Mouse (Mus musculus) layer of hippocampus, postnatal 14 days (tissue): ENCODE results near the gene 4921507P07Rik. TPM values are rescaled to one million over a fixed set of nuclear protein-coding genes. Genes with fewer than 3 reads are reported as not detected.

Experiments
- microRNA-seq, 2 experiments: library from miRNA; unstranded; fragments of <30 nt; microRNA quantifications; one replicate each; pipeline ENCODE4 v1.2.0; 2021
- total RNA-seq, 2 experiments: library from RNA; stranded (reverse); gene quantifications; 2 replicates each; pipeline ENCODE4 v1.2.3; 2021

4921507P07Rik gene
- total RNA-seq, 2 experiments from 2014 or later = 0.39 to 0.41 TPM

Small RNA genes within 50 kb of the gene (microRNA-seq; reads per million reads assigned to microRNA genes)
- gene Mir6371 = 0 reads per million in 2 experiments

Other genes with a start within 250 kb of the 4921507P07Rik start
- gene Osbpl3, start 140.4 kb downstream of the 4921507P07Rik start, total RNA-seq = 10 to 100 TPM; 14.3 to 15.2 TPM
- 10 to 100 TPM; 52.0 to 53.4 TPM for gene Cycs, start 30.1 kb downstream of the 4921507P07Rik start, total RNA-seq
- not detected for gene Npvf, start 57.8 kb upstream of the 4921507P07Rik start, total RNA-seq